Mouse (Mus musculus): ENCODE results near the gene Fam162a. TPM values are rescaled to one million over a fixed set of nuclear protein-coding genes. Genes with fewer than 3 reads are reported as not detected.
"Not testable (repeated sequence)": the region's sequence is repeated elsewhere in the genome, so short reads cannot be mapped to it uniquely, and the experiment has no call there.

Gene Fam162a
- polyA plus RNA-seq, 1 experiment = 41.3 TPM

DNA sequence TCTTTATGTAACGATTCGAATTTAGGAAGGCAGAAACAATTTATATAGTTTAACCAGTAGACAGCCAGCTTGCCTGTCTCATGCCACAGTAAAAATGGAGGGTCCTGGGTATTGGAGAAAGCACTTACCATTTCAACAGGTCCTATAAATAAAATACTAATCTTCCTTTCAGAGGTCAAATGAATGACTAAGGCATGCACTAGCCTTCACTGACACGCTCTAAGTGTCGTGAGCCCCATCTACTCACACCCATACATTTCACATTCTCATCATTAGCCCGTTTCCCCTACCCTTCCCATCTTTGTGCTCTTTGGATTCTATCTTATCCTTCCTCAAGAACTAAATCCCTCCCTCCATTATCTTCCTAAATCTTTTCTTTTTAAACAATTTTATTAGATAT lies 6.5 kb downstream of the Fam162a start:
- no peak for DNase-seq
- 84% methylated on average over 5 of the region's 5 CpGs for WGBS
- no peak for TF ChIP-seq POLR2A (IDR thresholded peaks at IDR 0.05; ENCODE audit: borderline replicate concordance, extremely low read depth, low read depth, low read length)
- Histone ChIP-seq H3K4me3 (replicated peaks; ENCODE audit: extremely low read depth, low read depth, low read length) (no peak overlapping the region), H3K4me1 (ENCODE audit: control insufficient read depth, insufficient read depth, low read length) (no peaks in the 10 kb centered on the region)

DNA sequence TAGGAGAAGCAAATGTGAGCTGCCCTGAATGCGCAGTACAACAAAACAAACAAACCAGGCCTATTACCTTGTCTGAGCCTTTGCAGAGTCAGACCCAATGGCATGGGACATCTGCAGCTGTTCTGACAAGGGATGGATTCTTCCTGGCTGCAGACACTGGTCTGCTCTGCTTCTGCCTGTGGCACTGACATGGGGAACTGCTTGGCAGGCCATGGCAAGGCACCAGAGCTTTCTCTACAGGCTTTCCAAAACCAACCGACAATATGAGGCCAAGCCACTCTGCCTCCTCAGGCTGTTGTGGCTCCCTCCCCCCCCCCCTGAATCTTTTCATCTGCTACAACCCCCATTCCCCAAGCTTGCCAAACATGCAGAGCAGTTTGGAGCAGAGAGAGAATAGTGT lies 8.1 kb downstream of the Fam162a start:
- 65% methylated on average over 2 of the region's 2 CpGs for WGBS
- TF ChIP-seq CTCF (IDR thresholded peaks at IDR 0.05; ENCODE audit: insufficient read depth, low read length) = no peak
- no peak for TF ChIP-seq POLR2A (IDR thresholded peaks at IDR 0.05; ENCODE audit: borderline replicate concordance, extremely low read depth, low read depth, low read length)
- Histone ChIP-seq H3K4me3 (replicated peaks; ENCODE audit: extremely low read depth, low read depth, low read length) (no peak overlapping the region), H3K4me1 (ENCODE audit: control insufficient read depth, insufficient read depth, low read length) (no peaks in the 10 kb centered on the region)
- DNase-seq = no peak

DNA sequence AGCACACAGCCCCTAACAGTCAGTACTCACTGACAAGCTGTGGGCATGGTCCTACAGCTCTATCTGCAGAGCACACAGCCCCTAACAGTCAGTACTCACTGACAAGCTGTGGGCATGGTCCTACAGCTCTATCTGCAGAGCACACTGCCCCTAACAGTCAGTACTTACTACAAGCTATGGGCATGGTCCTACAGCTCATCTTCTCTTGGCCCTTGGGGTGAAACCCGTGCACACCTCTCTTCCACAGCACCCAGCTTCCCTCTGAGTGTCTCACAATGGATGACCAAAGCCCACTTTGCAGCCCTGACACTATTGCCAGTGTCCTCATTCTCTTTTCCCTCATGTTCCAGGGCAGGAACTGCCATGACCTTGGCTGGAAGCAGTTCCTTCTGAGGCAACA lies 8.9 kb downstream of the Fam162a start:
- WGBS = 77% methylated on average over 1 of the region's 1 CpGs
- not testable (repeated sequence) for H3K4me3 ChIP-seq (replicated peaks; ENCODE audit: extremely low read depth, low read depth, low read length); DNase-seq; H3K4me1 ChIP-seq (ENCODE audit: control insufficient read depth, insufficient read depth, low read length)

DNA sequence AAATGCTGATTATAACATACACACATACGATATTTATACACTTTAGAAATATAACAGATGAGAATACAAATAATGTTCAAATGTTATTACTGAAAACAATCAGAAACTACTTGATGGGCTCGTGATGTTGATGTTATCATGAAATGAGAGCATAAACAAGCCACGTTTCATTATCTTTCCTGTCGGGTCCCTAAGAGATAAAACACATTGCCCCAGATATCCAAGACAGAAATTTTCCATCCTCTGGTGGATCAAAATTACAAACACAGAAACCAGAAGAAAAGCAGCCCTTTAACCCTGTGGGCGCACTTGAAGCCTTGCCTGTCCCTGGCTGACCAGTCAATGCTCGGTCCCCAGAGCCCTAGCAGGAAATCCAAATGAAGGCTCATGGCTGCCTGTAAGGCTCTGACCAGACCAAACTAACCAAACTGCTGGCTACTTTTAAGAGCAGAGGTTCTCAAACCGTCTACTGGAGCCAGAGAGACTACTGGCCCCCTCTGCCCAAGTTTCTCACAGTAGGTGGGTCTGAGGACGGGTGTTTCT lies 13.4 kb downstream of the Fam162a start:
- 50% methylated on average over 8 of the region's 8 CpGs for WGBS
- no peak for TF ChIP-seq POLR2A (IDR thresholded peaks at IDR 0.05; ENCODE audit: borderline replicate concordance, extremely low read depth, low read depth, low read length)
- no peak for TF ChIP-seq CTCF (IDR thresholded peaks at IDR 0.05; ENCODE audit: insufficient read depth, low read length)
- H3K4me3 ChIP-seq (replicated peaks; ENCODE audit: extremely low read depth, low read depth, low read length) = no peak overlapping the region
- DNase-seq = no peak
- H3K4me1 ChIP-seq (ENCODE audit: control insufficient read depth, insufficient read depth, low read length) = no peaks in the 10 kb centered on the region

DNA sequence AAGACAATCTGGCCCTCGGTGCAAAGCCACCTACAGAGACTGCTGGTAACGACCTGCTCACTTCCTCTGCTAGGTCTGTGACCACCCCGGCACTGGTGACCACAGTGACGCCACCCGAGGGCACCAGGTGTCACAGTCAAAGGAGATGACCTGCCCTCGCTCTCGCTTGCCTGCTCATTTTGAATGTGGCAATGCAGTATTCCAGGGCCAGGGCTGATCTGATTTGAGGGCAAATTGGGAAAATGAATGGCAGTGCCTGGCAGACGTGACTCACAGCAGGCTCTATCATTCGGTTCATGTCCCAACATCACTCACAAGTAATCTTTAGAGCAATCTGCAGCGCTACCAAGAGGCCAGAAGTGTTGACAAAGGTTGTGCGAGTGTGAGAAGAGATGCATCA lies 15.0 kb downstream of the Fam162a start:
- H3K4me1 ChIP-seq (ENCODE audit: control insufficient read depth, insufficient read depth, low read length) = no peaks in the 10 kb centered on the region
- WGBS = 82% methylated on average over 11 of the region's 11 CpGs
- no peak for TF ChIP-seq CTCF (IDR thresholded peaks at IDR 0.05; ENCODE audit: insufficient read depth, low read length)
- no peak for TF ChIP-seq POLR2A (IDR thresholded peaks at IDR 0.05; ENCODE audit: borderline replicate concordance, extremely low read depth, low read depth, low read length)
- no peak for DNase-seq
- no peak overlapping the region for H3K4me3 ChIP-seq (replicated peaks; ENCODE audit: extremely low read depth, low read depth, low read length)

DNA sequence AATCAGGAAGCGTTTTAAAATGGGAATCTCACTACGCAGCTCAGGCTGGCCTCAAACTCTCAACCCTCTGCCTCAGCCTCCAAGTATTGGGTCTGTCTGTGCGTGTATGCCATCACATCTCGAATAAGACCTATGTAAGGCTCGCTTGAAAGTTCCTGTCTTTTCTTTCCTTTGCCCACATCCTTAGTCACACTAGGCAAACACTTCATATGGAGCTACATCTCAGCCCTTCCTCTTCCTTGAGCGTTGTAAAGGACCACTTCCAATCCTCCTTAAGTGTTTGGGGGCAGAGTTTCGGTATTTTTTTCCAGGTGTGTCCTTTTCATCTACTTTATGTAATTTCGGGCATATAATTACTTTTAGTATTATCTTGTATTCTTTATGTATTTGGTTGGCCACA lies 16.5 kb downstream of the Fam162a start:
- 70% methylated on average over 8 of the region's 8 CpGs for WGBS
- DNase-seq = no peak
- Histone ChIP-seq H3K4me3 (replicated peaks; ENCODE audit: extremely low read depth, low read depth, low read length) (no peak overlapping the region), H3K4me1 (ENCODE audit: control insufficient read depth, insufficient read depth, low read length) (no peaks in the 10 kb centered on the region)
- TF ChIP-seq POLR2A (IDR thresholded peaks at IDR 0.05; ENCODE audit: borderline replicate concordance, extremely low read depth, low read depth, low read length) = no peak
- TF ChIP-seq CTCF (IDR thresholded peaks at IDR 0.05; ENCODE audit: insufficient read depth, low read length) = no peak

DNA sequence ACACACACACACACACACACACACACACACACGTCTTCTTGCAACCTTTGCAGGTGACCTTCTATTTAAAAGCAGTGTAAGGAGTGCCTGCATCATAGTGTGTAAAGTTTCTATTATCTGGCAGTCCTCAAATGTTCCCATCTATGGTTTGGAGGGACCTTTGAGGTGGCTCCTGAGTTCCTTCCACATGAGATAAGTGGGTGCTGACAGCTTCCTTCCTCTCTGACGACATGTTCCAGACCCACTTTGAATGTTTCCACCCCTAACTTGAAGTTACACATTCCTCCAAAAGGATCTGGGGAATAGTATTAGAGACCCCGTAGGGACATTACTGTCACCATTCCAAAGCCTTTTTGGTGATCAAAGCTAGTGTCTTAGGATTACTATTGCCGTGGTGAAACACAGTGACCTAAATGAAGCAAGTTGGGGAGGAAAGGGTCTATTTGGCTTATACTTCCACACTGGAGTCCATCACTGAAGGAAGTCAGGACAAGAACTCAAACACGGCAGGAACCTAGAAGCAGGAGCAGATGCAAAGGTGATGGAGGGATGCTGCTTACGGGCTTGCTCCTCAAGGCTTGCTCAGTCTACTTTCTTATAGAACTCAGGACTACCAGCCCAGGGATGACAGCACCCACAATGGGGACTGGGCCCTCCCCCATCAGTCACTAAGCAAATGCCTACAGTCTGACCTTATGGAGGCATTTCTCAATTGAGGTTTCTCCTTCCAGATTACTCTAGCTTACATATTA lies 17.7 kb downstream of the Fam162a start:
- no peaks in the 10 kb centered on the region for H3K4me1 ChIP-seq (ENCODE audit: control insufficient read depth, insufficient read depth, low read length)
- WGBS = 69% methylated on average over 6 of the region's 6 CpGs
- DNase-seq = no peak
- H3K4me3 ChIP-seq (replicated peaks; ENCODE audit: extremely low read depth, low read depth, low read length) = no peak overlapping the region
- TF ChIP-seq CTCF (IDR thresholded peaks at IDR 0.05; ENCODE audit: insufficient read depth, low read length) (no peak), POLR2A (IDR thresholded peaks at IDR 0.05; ENCODE audit: borderline replicate concordance, extremely low read depth, low read depth, low read length) (no peak)

DNA sequence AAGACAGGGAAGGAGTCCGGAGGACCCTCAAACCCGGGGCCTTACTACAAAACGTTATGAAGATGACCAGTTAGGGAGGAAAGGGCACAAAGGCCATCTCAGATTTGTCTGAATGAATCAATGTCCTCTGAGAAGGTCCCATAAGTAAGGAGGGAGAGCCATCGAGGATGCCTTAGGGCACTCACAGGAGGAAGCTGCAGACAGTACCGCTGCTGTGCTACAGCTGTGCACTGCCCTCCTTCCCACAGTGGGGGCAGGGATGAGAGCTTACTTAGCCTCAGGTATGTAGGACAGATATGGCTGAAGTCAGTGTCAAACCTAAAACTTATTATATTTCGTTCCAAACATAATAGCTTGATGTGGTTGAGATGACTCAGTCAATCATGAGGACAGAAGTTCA lies 19.9 kb downstream of the Fam162a start:
- DNase-seq = no peak
- no peaks in the 10 kb centered on the region for H3K4me1 ChIP-seq (ENCODE audit: control insufficient read depth, insufficient read depth, low read length)
- TF ChIP-seq POLR2A (IDR thresholded peaks at IDR 0.05; ENCODE audit: borderline replicate concordance, extremely low read depth, low read depth, low read length) = no peak
- no peak for TF ChIP-seq CTCF (IDR thresholded peaks at IDR 0.05; ENCODE audit: insufficient read depth, low read length)
- WGBS = 90% methylated on average over 6 of the region's 6 CpGs
- no peak overlapping the region for H3K4me3 ChIP-seq (replicated peaks; ENCODE audit: extremely low read depth, low read depth, low read length)

DNA sequence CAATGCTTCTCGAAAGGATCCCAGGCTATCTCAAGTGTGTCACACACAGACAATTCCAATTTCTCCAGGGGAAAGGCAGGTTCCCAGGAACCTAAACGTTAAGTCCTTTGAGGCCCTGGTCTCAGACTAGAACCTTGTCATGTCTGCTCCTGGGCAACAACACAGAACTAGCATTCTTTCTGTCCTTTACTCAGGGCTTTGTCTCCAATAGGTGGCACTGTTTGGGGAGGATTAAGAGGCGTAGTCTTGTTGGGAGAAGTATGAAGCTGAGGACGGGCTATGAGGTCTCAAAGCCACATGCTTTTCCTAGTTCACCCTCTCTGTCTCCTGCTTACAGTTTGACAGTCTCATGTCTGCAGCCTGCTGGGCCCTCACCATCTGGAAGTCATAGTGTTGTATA lies 23.9 kb downstream of the Fam162a start:
- no peaks in the 10 kb centered on the region for H3K4me1 ChIP-seq (ENCODE audit: control insufficient read depth, insufficient read depth, low read length)
- DNase-seq = no peak
- WGBS = 89% methylated on average over 4 of the region's 4 CpGs
- no peak overlapping the region for H3K4me3 ChIP-seq (replicated peaks; ENCODE audit: extremely low read depth, low read depth, low read length)
- no peak for TF ChIP-seq CTCF (IDR thresholded peaks at IDR 0.05; ENCODE audit: insufficient read depth, low read length)
- TF ChIP-seq POLR2A (IDR thresholded peaks at IDR 0.05; ENCODE audit: borderline replicate concordance, extremely low read depth, low read depth, low read length) = no peak

DNA sequence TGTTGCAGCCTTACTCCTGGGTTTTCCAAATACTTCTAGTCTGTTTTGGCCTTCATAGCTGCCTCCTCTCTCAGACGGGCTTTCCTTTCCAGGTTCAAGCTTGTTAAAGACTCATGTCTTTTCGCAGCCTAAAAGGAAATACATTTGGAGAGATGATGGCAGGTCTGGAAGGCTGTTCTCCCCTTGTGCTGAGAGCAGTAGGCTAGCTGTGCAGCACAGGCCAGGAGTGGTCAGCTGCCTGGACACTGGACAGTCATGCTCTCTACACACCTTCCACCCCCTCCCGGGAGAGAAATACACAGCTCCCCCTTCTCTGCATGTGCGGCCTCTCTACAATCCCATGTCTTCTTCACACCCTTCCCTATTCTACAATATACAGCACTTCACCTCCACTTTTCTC lies 27.4 kb downstream of the Fam162a start:
- no peak for DNase-seq
- Histone ChIP-seq H3K4me1 (ENCODE audit: control insufficient read depth, insufficient read depth, low read length) (peaks cover 3% of the 10 kb centered on the region; the same call in 1 of the 2 replicates), H3K4me3 (replicated peaks; ENCODE audit: extremely low read depth, low read depth, low read length) (no peak overlapping the region)
- TF ChIP-seq CTCF (IDR thresholded peaks at IDR 0.05; ENCODE audit: insufficient read depth, low read length) (no peak), POLR2A (IDR thresholded peaks at IDR 0.05; ENCODE audit: borderline replicate concordance, extremely low read depth, low read depth, low read length) (no peak)
- 87% methylated on average over 4 of the region's 4 CpGs for WGBS
